Mouse (Mus musculus): ENCODE measurements at regions not wholly inside any gene's neighbourhood (a gene's known extent, or its start where the extent isn't known, plus 50 kb on each side); places are given as distances from the start of the nearest gene placed in this dataset.

- DNase-seq, result no peak
Measured at GRCm38 (mm10) chr3:41857446-41857845, 115.0 kb downstream of the D3Ertd751e start.

- DNase-seq, result no peak
Measured at GRCm38 (mm10) chr3:41862674-41863073, 120.3 kb downstream of the D3Ertd751e start.

GRCm38 (mm10) chr3:41908952-41909351 lies 166.5 kb downstream of the D3Ertd751e start:
- DNase-seq, result no peak

GRCm38 (mm10) chr3:41913190-41913589 lies 170.8 kb downstream of the D3Ertd751e start:
- peak; percentile 9 for DNase-seq

GRCm38 (mm10) chr3:41939843-41940242 lies 197.4 kb downstream of the D3Ertd751e start:
- DNase-seq, result no peak

- DNase-seq, result no peak
Measured at GRCm38 (mm10) chr3:41942964-41943363, 200.6 kb downstream of the D3Ertd751e start.

- DNase-seq, result no peak
Measured at GRCm38 (mm10) chr3:41949404-41949803, 207.0 kb downstream of the D3Ertd751e start.

- no peak for DNase-seq
Measured at GRCm38 (mm10) chr3:41957385-41957784, 215.0 kb downstream of the D3Ertd751e start.

- no peak for DNase-seq
Measured at GRCm38 (mm10) chr3:41960209-41960608, 217.8 kb downstream of the D3Ertd751e start.

GRCm38 (mm10) chr3:41962923-41963322 lies 220.5 kb downstream of the D3Ertd751e start:
- peak; percentile 65 for DNase-seq

GRCm38 (mm10) chr3:42006672-42007265 lies 264.4 kb downstream of the D3Ertd751e start:
- DNase-seq, result no peak

- DNase-seq, result no peak
Measured at GRCm38 (mm10) chr3:42023187-42023586, 280.8 kb downstream of the D3Ertd751e start.

GRCm38 (mm10) chr3:42039632-42040031 lies 297.2 kb downstream of the D3Ertd751e start:
- DNase-seq, result no peak

- DNase-seq, result no peak
Measured at GRCm38 (mm10) chr3:42040270-42040812, 297.9 kb downstream of the D3Ertd751e start.

- no peak for DNase-seq
Measured at GRCm38 (mm10) chr3:42040959-42041358, 298.5 kb downstream of the D3Ertd751e start.

GRCm38 (mm10) chr3:42057286-42057868 lies 315.0 kb downstream of the D3Ertd751e start:
- no peak for DNase-seq

GRCm38 (mm10) chr3:42065093-42065935 lies 322.9 kb downstream of the D3Ertd751e start:
- DNase-seq, result no peak

GRCm38 (mm10) chr3:42065962-42066361 lies 323.6 kb downstream of the D3Ertd751e start:
- DNase-seq, result no peak

- DNase-seq, result peak; percentile 54
Measured at GRCm38 (mm10) chr3:42067036-42067435, 324.6 kb downstream of the D3Ertd751e start.

- no peak for DNase-seq
Measured at GRCm38 (mm10) chr3:42074532-42075287, 332.3 kb downstream of the D3Ertd751e start.

- DNase-seq, result peak; percentile 65
Measured at GRCm38 (mm10) chr3:42110976-42111847, 368.8 kb downstream of the D3Ertd751e start.
